Mouse (Mus musculus) kidney, adult 2 months (tissue): ENCODE results near the gene Ip6k2.

ENCODE experiments used
- CTCF ChIP-seq: fragments of 200-500 bp; conservative IDR thresholded peaks from 2 replicates; pipeline ENCODE4 v1.5.1; 2011; ENCODE audit warnings: low read depth, mild to moderate bottlenecking, control low read depth, low read length, moderate library complexity, mixed read lengths; ENCODE audit not compliant: insufficient read depth, insufficient read length
- POLR2A ChIP-seq: fragments of 200-500 bp; IDR thresholded peaks from one replicate; pipeline ENCODE4 v1.6.1; 2011; ENCODE audit warnings: low read depth, low read length, control low read depth

DNA sequence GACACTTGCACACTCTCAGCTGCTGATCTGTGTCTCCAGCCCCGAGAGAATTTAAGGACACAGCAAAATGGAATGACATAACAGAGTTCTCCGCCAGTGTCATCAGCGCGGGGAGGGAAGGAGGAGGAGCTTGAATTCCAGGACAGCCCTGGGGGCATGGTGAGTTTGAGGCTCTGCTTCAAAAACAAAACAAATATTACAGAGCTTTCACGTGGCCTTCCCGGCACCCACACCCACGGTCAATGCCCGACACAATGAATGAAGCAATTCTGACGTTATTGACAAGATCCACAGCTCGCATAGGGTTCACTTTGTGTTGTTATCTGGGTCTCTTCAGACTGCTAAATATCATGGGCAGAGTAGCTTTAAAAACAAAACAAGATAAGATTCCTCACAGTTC lies 18.6 kb upstream of the Ip6k2 start:
- TF ChIP-seq POLR2A = no peak
- TF ChIP-seq CTCF = no peak
